ENCODE assay signal across 11 mouse cellular contexts in the genomic region with DNA sequence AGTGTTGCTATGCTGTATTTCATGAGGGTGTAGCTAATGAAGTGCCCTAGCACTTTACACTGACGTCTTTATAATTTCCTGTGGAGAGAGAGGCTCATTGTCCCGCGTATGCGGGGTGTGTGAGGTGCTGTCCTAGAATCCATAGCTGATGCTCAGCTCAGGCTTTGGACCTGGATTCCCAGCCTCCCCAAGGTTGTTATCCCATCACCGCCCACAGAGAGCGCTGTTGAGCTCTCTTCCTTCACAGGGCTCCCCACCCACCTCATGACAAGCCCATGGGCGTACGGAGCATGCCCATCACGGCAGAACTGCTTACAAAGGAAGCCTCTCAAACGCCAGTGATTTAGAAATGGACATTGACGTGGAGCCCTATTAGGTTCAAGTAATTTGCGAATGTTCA.
DNase-seq lines count a peak whose midpoint lies in the region; ATAC-seq and TF ChIP-seq lines count a peak whose summit lies in the region.
"Had no signal": no experiment of that assay in that cellular context is flagged by ENCODE, and none has a peak within 500 bp of the region (broad histone marks: within the 10 kb centered on the region; RNA-seq: fewer than 3 reads in every experiment).

No protein-coding gene starts in this region.

- H3K9me3 ChIP-seq in liver, embryonic 12.5 days (replicated peaks): no peaks in the 10 kb centered on the region
- H3K9me3 ChIP-seq in ES-Bruce4 (replicated peaks; ENCODE audit: control insufficient read depth, insufficient read depth, low read length, poor library complexity, severe bottlenecking): no peaks in the 10 kb centered on the region
- 0 out of 2 replicates have a peak, but pooled peaks cover 3% of the 10 kb centered on the region for H3K9me3 ChIP-seq in forebrain, embryonic 12.5 days
- H3K9me3 ChIP-seq: embryonic facial prominence, embryonic 13.5 days; liver, embryonic 15.5 days; neural tube, embryonic 12.5 days had no signal

- H3K27me3 ChIP-seq in liver, adult 2 months (ENCODE audit: control insufficient read depth, insufficient read depth, low read length): no peaks in the 10 kb centered on the region
- H3K27me3 ChIP-seq in liver, embryonic 12.5 days (replicated peaks): no peaks in the 10 kb centered on the region
- no peaks in the 10 kb centered on the region for H3K27me3 ChIP-seq in ES-Bruce4 (ENCODE audit: control insufficient read depth, insufficient read depth, low read length, poor library complexity, severe bottlenecking)
- peaks cover 4% of the 10 kb centered on the region; the same call in 1 of the 2 replicates for H3K27me3 ChIP-seq in forebrain, embryonic 12.5 days
- H3K27me3 ChIP-seq: embryonic facial prominence, embryonic 13.5 days; liver, embryonic 15.5 days; neural tube, embryonic 12.5 days had no signal

- 95% methylated on average over 12 of the region's 12 CpGs for WGBS in liver, adult 2 months
- 83% methylated on average over 12 of the region's 12 CpGs for WGBS in liver, embryonic 12.5 days (ENCODE audit: insufficient replicate concordance)
- 85% methylated on average over 12 of the region's 12 CpGs for WGBS in forebrain, embryonic 12.5 days

- no peak for DNase-seq in liver, adult 2 months (ENCODE audit: extremely low read depth, low read depth, low spot score)
- DNase-seq in ZHBTc4 (ENCODE audit: low read depth, low spot score): peak; percentile 80
- no peak for DNase-seq in layer of hippocampus, adult 9-11 months

- no peak for TF ChIP-seq POLR2A in liver, adult 2 months (IDR thresholded peaks at IDR 0.05; ENCODE audit: extremely low read depth, insufficient read depth, low read length)
- TF ChIP-seq POLR2A in ES-Bruce4 (IDR thresholded peaks at IDR 0.05; ENCODE audit: insufficient read depth, low read length): no peak

- peak; percentile 16; the same call in 1 of the 2 replicates for TF ChIP-seq CTCF in liver, adult 2 months (IDR thresholded peaks at IDR 0.05; ENCODE audit: low read depth, low read length)
- TF ChIP-seq CTCF in ES-Bruce4 (IDR thresholded peaks at IDR 0.05; ENCODE audit: low read depth, low read length): peak; percentile 51

- H3K4me3 ChIP-seq in liver, adult 2 months (ENCODE audit: insufficient read depth, low read depth, low read length): no peak overlapping the region
- H3K4me3 ChIP-seq in liver, embryonic 12.5 days: no peak overlapping the region
- H3K4me3 ChIP-seq in ES-Bruce4 (ENCODE audit: low read depth, low read length): no peak overlapping the region
- H3K4me3 ChIP-seq in forebrain, embryonic 12.5 days (replicated peaks): no peak overlapping the region
- H3K4me3 ChIP-seq: embryonic facial prominence, embryonic 13.5 days; liver, embryonic 15.5 days; neural tube, embryonic 12.5 days had no signal

- H3K4me2 ChIP-seq in liver, embryonic 12.5 days: no peak overlapping the region
- H3K4me2 ChIP-seq in forebrain, embryonic 12.5 days: no peak overlapping the region
- H3K4me2 ChIP-seq: embryonic facial prominence, embryonic 13.5 days; heart, embryonic 11.5 days; liver, embryonic 15.5 days; neural tube, embryonic 12.5 days had no signal

- no peak for ATAC-seq in liver, embryonic 12.5 days
- ATAC-seq in inflammation-experienced regulatory T-cells, adult 6 months: peak; percentile 58
- ATAC-seq in forebrain, embryonic 12.5 days (ENCODE audit: low FRiP score): no peak

- no peak overlapping the region for H3K27ac ChIP-seq in liver, adult 2 months (replicated peaks; ENCODE audit: insufficient read depth, low read depth, low read length)
- H3K27ac ChIP-seq in liver, embryonic 12.5 days: no peak overlapping the region
- H3K27ac ChIP-seq in ES-Bruce4 (ENCODE audit: insufficient read depth, low read length): no peak overlapping the region
- no peak overlapping the region for H3K27ac ChIP-seq in forebrain, embryonic 12.5 days
- H3K27ac ChIP-seq: embryonic facial prominence, embryonic 13.5 days; liver, embryonic 15.5 days; neural tube, embryonic 12.5 days had no signal

- H3K36me3 ChIP-seq in liver, adult 2 months (ENCODE audit: control insufficient read depth, insufficient read depth, low read length): no peaks in the 10 kb centered on the region
- peaks cover 44% of the 10 kb centered on the region for H3K36me3 ChIP-seq in liver, embryonic 12.5 days
- no peaks in the 10 kb centered on the region for H3K36me3 ChIP-seq in ES-Bruce4 (ENCODE audit: control insufficient read depth, insufficient read depth, low read length, poor library complexity, severe bottlenecking)
- H3K36me3 ChIP-seq in forebrain, embryonic 12.5 days (replicated peaks): peaks cover 15% of the 10 kb centered on the region

- no peak overlapping the region for H3K9ac ChIP-seq in liver, adult 2 months (ENCODE audit: low read depth, low read length)
- H3K9ac ChIP-seq in liver, embryonic 12.5 days: no peak overlapping the region
- H3K9ac ChIP-seq in ES-Bruce4 (ENCODE audit: low read depth, poor library complexity, severe bottlenecking): no peak overlapping the region
- H3K9ac ChIP-seq in forebrain, embryonic 12.5 days: no peak overlapping the region
- H3K9ac ChIP-seq: embryonic facial prominence, embryonic 13.5 days; liver, embryonic 15.5 days; neural tube, embryonic 12.5 days had no signal

- TF ChIP-seq EP300 in ES-Bruce4 (IDR thresholded peaks at IDR 0.05; ENCODE audit: insufficient read depth, low read depth, low read length): no peak

- H3K4me1 ChIP-seq in liver, adult 2 months (ENCODE audit: control insufficient read depth, insufficient read depth, low read length): peaks cover 2% of the 10 kb centered on the region; the same call in 1 of the 2 replicates
- peaks cover 6% of the 10 kb centered on the region for H3K4me1 ChIP-seq in liver, embryonic 12.5 days
- no peaks in the 10 kb centered on the region for H3K4me1 ChIP-seq in ES-Bruce4 (ENCODE audit: control insufficient read depth, insufficient read depth, low read length)
- no peaks in the 10 kb centered on the region; the same call in 1 of the 2 replicates for H3K4me1 ChIP-seq in forebrain, embryonic 12.5 days
- H3K4me1 ChIP-seq: neural tube, embryonic 12.5 days had no signal

- no peaks in the 10 kb centered on the region for H3K79me2 ChIP-seq in liver, adult 2 months (ENCODE audit: control insufficient read depth, insufficient read depth, low read length)
